Mouse (Mus musculus): ENCODE measurements around the gene Nmrk1. TPM values are rescaled to one million over a fixed set of nuclear protein-coding genes. Genes with fewer than 3 reads are reported as not detected.

Gene Nmrk1
- polyA plus RNA-seq, 1 experiment from 2014 or later, result 12.6 TPM

GRCm38 (mm10) chr19:18619060-18619459, 12.7 kb upstream of the Nmrk1 start:
- no peaks in the 10 kb centered on the region for H3K36me3 ChIP-seq (replicated peaks; ENCODE audit: insufficient read depth, low read length)
- peaks cover 47% of the 10 kb centered on the region for H3K4me1 ChIP-seq (ENCODE audit: insufficient read depth)
- H3K4me3 ChIP-seq (ENCODE audit: low read depth, low read length), result no peak overlapping the region
- peak overlapping the region; percentile 4; the same call in 1 of the 2 replicates for H3K27ac ChIP-seq (ENCODE audit: low read depth)
- TF ChIP-seq CTCF (IDR thresholded peaks at IDR 0.05; ENCODE audit: low read depth) (no peak), EP300 (IDR thresholded peaks at IDR 0.05; ENCODE audit: low read depth) (no peak)
- DNase-seq (no peak), ATAC-seq (peak; percentile 12; the same call in 1 of the 2 replicates)
- H3K9me3 ChIP-seq (ENCODE audit: low read length), result no peaks in the 10 kb centered on the region
- H3K27me3 ChIP-seq (ENCODE audit: insufficient read depth, low read length), result no peaks in the 10 kb centered on the region
- H3K9ac ChIP-seq (replicated peaks), result no peak overlapping the region
- 59% methylated on average over 5 of the region's 5 CpGs for WGBS (ENCODE audit: insufficient replicate concordance)
- no peak overlapping the region for H3K4me2 ChIP-seq (ENCODE audit: low read depth, low read length)

DNA sequence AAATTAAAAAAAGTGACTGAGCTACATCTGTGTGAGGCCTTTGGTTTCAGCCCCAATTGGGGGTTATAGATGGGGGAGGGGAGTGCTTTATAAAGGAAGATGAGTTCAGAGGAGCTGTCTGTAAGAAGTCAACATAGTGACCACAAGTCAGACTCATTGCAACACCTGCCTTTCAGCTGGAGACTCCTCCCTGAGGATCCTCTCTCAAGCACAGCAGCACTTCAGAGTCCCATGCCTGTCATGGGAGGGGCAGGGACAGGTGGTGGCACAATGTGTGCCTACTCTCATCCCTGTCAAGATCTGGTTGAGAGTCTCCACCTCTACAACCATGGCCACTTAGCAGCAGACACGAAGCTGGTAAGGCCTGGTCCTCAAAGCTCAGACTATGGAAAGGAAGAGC, 12.1 kb upstream of the Nmrk1 start:
- Histone ChIP-seq H3K27ac (ENCODE audit: low read depth) (peak overlapping the region; percentile 4; the same call in 1 of the 2 replicates), H3K4me1 (ENCODE audit: insufficient read depth) (peaks cover 44% of the 10 kb centered on the region), H3K4me2 (ENCODE audit: low read depth, low read length) (no peak overlapping the region), H3K36me3 (replicated peaks; ENCODE audit: insufficient read depth, low read length) (no peaks in the 10 kb centered on the region), H3K9ac (replicated peaks) (no peak overlapping the region), H3K27me3 (ENCODE audit: insufficient read depth, low read length) (no peaks in the 10 kb centered on the region), H3K9me3 (ENCODE audit: low read length) (no peaks in the 10 kb centered on the region), H3K4me3 (ENCODE audit: low read depth, low read length) (no peak overlapping the region)
- 61% methylated on average over 1 of the region's 1 CpGs for WGBS (ENCODE audit: insufficient replicate concordance)
- ATAC-seq (no peak), DNase-seq (no peak)
- TF ChIP-seq EP300 (IDR thresholded peaks at IDR 0.05; ENCODE audit: low read depth) (no peak), CTCF (IDR thresholded peaks at IDR 0.05; ENCODE audit: low read depth) (no peak)

DNA sequence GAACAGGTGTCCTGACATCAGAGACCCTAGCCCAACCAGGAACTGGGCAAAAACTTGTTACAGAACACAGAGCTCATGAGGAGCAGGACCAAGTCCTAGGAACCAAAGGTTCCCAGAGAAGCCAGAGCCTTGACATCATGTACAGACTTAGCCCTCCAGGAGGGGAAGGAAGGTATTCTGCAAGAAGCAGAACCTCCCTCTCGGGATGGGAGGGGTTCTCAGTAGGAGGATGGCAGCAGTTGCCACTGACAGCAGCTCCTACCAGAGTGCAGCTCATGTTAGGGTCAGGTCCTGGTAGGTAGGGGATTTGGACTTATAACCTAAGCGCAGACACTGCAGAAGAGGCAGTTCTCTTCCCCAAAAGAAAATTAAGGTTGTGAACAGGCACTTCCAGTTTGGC, 7.9 kb upstream of the Nmrk1 start:
- H3K9me3 ChIP-seq (ENCODE audit: low read length), result no peaks in the 10 kb centered on the region
- TF ChIP-seq CTCF (IDR thresholded peaks at IDR 0.05; ENCODE audit: low read depth), result no peak
- no peak for TF ChIP-seq EP300 (IDR thresholded peaks at IDR 0.05; ENCODE audit: low read depth)
- no peak for DNase-seq

DNA sequence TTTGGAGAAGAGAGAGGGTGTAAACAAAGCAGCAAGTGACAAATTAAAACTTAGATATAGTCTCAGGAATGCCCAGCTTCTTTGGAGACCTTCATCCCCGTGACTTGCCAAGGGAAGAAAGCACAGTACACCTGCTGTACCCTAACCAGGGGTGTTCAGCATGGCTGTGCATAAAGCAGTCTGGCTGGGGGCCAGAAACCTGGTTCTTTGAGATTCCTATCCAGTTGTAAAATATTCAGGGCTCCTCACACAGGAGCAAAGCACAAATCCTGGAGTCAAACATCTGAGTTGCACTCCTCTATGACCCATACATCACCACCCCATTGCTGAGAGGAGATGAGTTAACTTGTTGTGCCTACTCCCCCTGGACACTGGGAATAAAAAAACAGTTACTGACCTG, 2.2 kb upstream of the Nmrk1 start:
- peak overlapping the region; percentile 94; the same call in 1 of the 2 replicates for H3K27ac ChIP-seq (ENCODE audit: low read depth)
- no peak for TF ChIP-seq EP300 (IDR thresholded peaks at IDR 0.05; ENCODE audit: low read depth)
- TF ChIP-seq CTCF (IDR thresholded peaks at IDR 0.05; ENCODE audit: low read depth), result no peak
- H3K27me3 ChIP-seq (ENCODE audit: insufficient read depth, low read length), result no peaks in the 10 kb centered on the region
- H3K4me3 ChIP-seq (ENCODE audit: low read depth, low read length), result peak overlapping the region; percentile 73; the same call in 1 of the 2 replicates
- DNase-seq (no peak), ATAC-seq (no peak)
- H3K4me2 ChIP-seq (ENCODE audit: low read depth, low read length), result peak overlapping the region; percentile 85
- 72% methylated on average over 1 of the region's 1 CpGs for WGBS (ENCODE audit: insufficient replicate concordance)
- H3K4me1 ChIP-seq (ENCODE audit: insufficient read depth), result peaks cover 23% of the 10 kb centered on the region
- no peaks in the 10 kb centered on the region for H3K9me3 ChIP-seq (ENCODE audit: low read length)
- no peaks in the 10 kb centered on the region for H3K36me3 ChIP-seq (replicated peaks; ENCODE audit: insufficient read depth, low read length)
- no peak overlapping the region for H3K9ac ChIP-seq (replicated peaks)

More for the DNA sequence above, 7.9 kb upstream of the Nmrk1 start:
- Histone ChIP-seq H3K4me3 (ENCODE audit: low read depth, low read length) (no peak overlapping the region), H3K27me3 (ENCODE audit: insufficient read depth, low read length) (no peaks in the 10 kb centered on the region), H3K9ac (replicated peaks) (no peak overlapping the region), H3K4me2 (ENCODE audit: low read depth, low read length) (no peak overlapping the region), H3K4me1 (ENCODE audit: insufficient read depth) (peaks cover 23% of the 10 kb centered on the region), H3K36me3 (replicated peaks; ENCODE audit: insufficient read depth, low read length) (no peaks in the 10 kb centered on the region), H3K27ac (ENCODE audit: low read depth) (no peak overlapping the region)
- no peak for ATAC-seq
- 72% methylated on average over 2 of the region's 2 CpGs for WGBS (ENCODE audit: insufficient replicate concordance)

DNA sequence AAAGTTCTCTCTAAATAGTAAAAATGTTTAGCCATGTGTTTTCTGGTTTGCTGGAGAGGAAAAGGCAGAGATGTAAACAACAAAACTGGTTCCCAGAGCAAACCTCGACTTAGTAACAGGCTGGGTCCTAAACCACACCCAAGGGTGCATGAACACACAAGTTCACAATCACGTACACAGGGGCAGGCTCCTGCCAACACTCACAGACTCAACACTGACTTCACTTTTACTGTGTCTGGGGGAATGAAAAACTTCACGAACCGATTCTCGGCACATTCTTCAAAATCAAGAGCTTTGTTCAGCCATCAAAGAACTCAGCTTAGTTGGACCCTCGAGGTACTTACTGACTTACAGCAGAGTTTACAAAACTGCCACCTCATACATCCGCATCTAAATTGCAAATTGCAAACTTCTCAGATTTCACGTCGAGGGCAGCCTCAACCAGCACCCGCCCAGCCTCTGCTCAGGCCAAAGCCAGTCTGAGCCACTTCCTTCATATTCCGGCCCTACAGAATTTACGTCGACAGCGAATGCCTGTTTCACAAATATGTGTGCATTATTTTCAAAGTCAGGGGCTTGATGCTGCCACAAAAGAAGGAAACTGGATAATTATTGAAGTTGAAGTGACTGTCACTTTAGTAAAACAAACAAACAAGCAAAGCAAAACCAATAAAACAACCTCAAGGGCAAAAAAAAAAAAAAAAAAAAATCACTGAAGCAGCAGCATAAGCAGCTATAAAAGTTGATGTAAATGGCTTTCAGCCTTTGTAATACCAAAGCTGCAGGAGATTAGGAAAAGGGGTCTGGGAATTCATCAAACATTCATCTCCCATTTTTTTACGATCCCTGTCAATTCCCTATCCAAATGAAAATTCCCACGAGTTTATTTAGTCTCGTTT, 1.3 kb upstream of the Nmrk1 start:
- 11% methylated on average over 17 of the region's 17 CpGs for WGBS (ENCODE audit: insufficient replicate concordance)
- Histone ChIP-seq H3K27me3 (ENCODE audit: insufficient read depth, low read length) (no peaks in the 10 kb centered on the region), H3K4me2 (ENCODE audit: low read depth, low read length) (peak overlapping the region; percentile 85), H3K4me3 (ENCODE audit: low read depth, low read length) (peak overlapping the region; percentile 73), H3K9ac (replicated peaks) (peak overlapping the region; percentile 80), H3K9me3 (ENCODE audit: low read length) (no peaks in the 10 kb centered on the region), H3K36me3 (replicated peaks; ENCODE audit: insufficient read depth, low read length) (no peaks in the 10 kb centered on the region), H3K4me1 (ENCODE audit: insufficient read depth) (peaks cover 23% of the 10 kb centered on the region), H3K27ac (ENCODE audit: low read depth) (peak overlapping the region; percentile 94)
- no peak for ATAC-seq
- TF ChIP-seq CTCF (IDR thresholded peaks at IDR 0.05; ENCODE audit: low read depth) (no peak), EP300 (IDR thresholded peaks at IDR 0.05; ENCODE audit: low read depth) (no peak)
- DNase-seq, result peak; percentile 42

- peak; percentile 71 for ATAC-seq
- Histone ChIP-seq H3K4me1 (ENCODE audit: insufficient read depth) (peaks cover 23% of the 10 kb centered on the region), H3K36me3 (replicated peaks; ENCODE audit: insufficient read depth, low read length) (no peaks in the 10 kb centered on the region), H3K4me2 (ENCODE audit: low read depth, low read length) (peak overlapping the region; percentile 85), H3K9me3 (ENCODE audit: low read length) (no peaks in the 10 kb centered on the region), H3K27ac (ENCODE audit: low read depth) (peak overlapping the region; percentile 94), H3K27me3 (ENCODE audit: insufficient read depth, low read length) (no peaks in the 10 kb centered on the region), H3K9ac (replicated peaks) (peak overlapping the region; percentile 80), H3K4me3 (ENCODE audit: low read depth, low read length) (peak overlapping the region; percentile 73)
- no peak for TF ChIP-seq EP300 (IDR thresholded peaks at IDR 0.05; ENCODE audit: low read depth)
- TF ChIP-seq CTCF (IDR thresholded peaks at IDR 0.05; ENCODE audit: low read depth), result peak; percentile 23
- DNase-seq, result peak; percentile 80
- WGBS (ENCODE audit: insufficient replicate concordance), result under 1% methylated on average over 40 of the region's 40 CpGs
Measured at GRCm38 (mm10) chr19:18631161-18631643, 548 bp upstream of the Nmrk1 start.
